Mouse (Mus musculus): ENCODE results near the gene Pold1. TPM values are rescaled to one million over a fixed set of nuclear protein-coding genes. Genes with fewer than 3 reads are reported as not detected.

Gene Pold1
- polyA plus RNA-seq, 1 experiment from 2014 or later: 9.4 TPM

- 96% methylated on average over 3 of the region's 3 CpGs for WGBS
- Histone ChIP-seq H3K27ac (ENCODE audit: low read depth, low read length) (no peak overlapping the region), H3K4me2 (ENCODE audit: low read depth, low read length) (no peak overlapping the region), H3K9me3 (ENCODE audit: control insufficient read depth, low read length) (no peaks in the 10 kb centered on the region), H3K36me3 (ENCODE audit: control insufficient read depth, insufficient read depth, low read length) (peaks cover 7% of the 10 kb centered on the region; the same call in 1 of the 2 replicates), H3K4me1 (ENCODE audit: control insufficient read depth, insufficient read depth, low read length) (peaks cover 6% of the 10 kb centered on the region), H3K4me3 (ENCODE audit: low read depth, low read length) (no peak overlapping the region), H3K9ac (replicated peaks; ENCODE audit: low read depth, low read length) (no peak overlapping the region), H3K27me3 (ENCODE audit: control insufficient read depth, insufficient read depth, low read length) (no peaks in the 10 kb centered on the region)
- no peak for ATAC-seq (ENCODE audit: low read depth)
These were observed 2.4 kb downstream of the Pold1 start for GRCm38 (mm10) chr7:44546274-44546673.

GRCm38 (mm10) chr7:44543071-44543470 is 5.6 kb downstream of the Pold1 start:
- no peak overlapping the region for H3K9ac ChIP-seq (replicated peaks; ENCODE audit: low read depth, low read length)
- peaks cover 6% of the 10 kb centered on the region for H3K4me1 ChIP-seq (ENCODE audit: control insufficient read depth, insufficient read depth, low read length)
- no peaks in the 10 kb centered on the region for H3K9me3 ChIP-seq (ENCODE audit: control insufficient read depth, low read length)
- H3K27ac ChIP-seq (ENCODE audit: low read depth, low read length): no peak overlapping the region
- ATAC-seq (ENCODE audit: low read depth): no peak
- H3K4me2 ChIP-seq (ENCODE audit: low read depth, low read length): no peak overlapping the region
- 0 out of 2 replicates have a peak, but pooled peaks cover 7% of the 10 kb centered on the region for H3K36me3 ChIP-seq (ENCODE audit: control insufficient read depth, insufficient read depth, low read length)
- 84% methylated on average over 12 of the region's 12 CpGs for WGBS
- H3K27me3 ChIP-seq (ENCODE audit: control insufficient read depth, insufficient read depth, low read length): no peaks in the 10 kb centered on the region
- H3K4me3 ChIP-seq (ENCODE audit: low read depth, low read length): no peak overlapping the region

- no peak overlapping the region for H3K9ac ChIP-seq (replicated peaks; ENCODE audit: low read depth, low read length)
- no peaks in the 10 kb centered on the region for H3K27me3 ChIP-seq (ENCODE audit: control insufficient read depth, insufficient read depth, low read length)
- peaks cover under 1% of the 10 kb centered on the region for H3K4me1 ChIP-seq (ENCODE audit: control insufficient read depth, insufficient read depth, low read length)
- ATAC-seq (ENCODE audit: low read depth): no peak
- 0 out of 2 replicates have a peak, but pooled peaks cover 7% of the 10 kb centered on the region for H3K36me3 ChIP-seq (ENCODE audit: control insufficient read depth, insufficient read depth, low read length)
- H3K4me2 ChIP-seq (ENCODE audit: low read depth, low read length): no peak overlapping the region
- H3K9me3 ChIP-seq (ENCODE audit: control insufficient read depth, low read length): no peaks in the 10 kb centered on the region
- H3K27ac ChIP-seq (ENCODE audit: low read depth, low read length): no peak overlapping the region
- 96% methylated on average over 11 of the region's 11 CpGs for WGBS
- H3K4me3 ChIP-seq (ENCODE audit: low read depth, low read length): no peak overlapping the region
These were observed 6.1 kb downstream of the Pold1 start for GRCm38 (mm10) chr7:44542555-44542954.

- Histone ChIP-seq H3K4me1 (ENCODE audit: control insufficient read depth, insufficient read depth, low read length) (no peaks in the 10 kb centered on the region), H3K27ac (ENCODE audit: low read depth, low read length) (no peak overlapping the region), H3K36me3 (ENCODE audit: control insufficient read depth, insufficient read depth, low read length) (0 out of 2 replicates have a peak, but pooled peaks cover 7% of the 10 kb centered on the region), H3K4me2 (ENCODE audit: low read depth, low read length) (no peak overlapping the region), H3K9ac (replicated peaks; ENCODE audit: low read depth, low read length) (no peak overlapping the region), H3K4me3 (ENCODE audit: low read depth, low read length) (no peak overlapping the region), H3K9me3 (ENCODE audit: control insufficient read depth, low read length) (no peaks in the 10 kb centered on the region), H3K27me3 (ENCODE audit: control insufficient read depth, insufficient read depth, low read length) (no peaks in the 10 kb centered on the region)
- WGBS: 93% methylated on average over 41 of the region's 41 CpGs
- ATAC-seq (ENCODE audit: low read depth): no peak
These were observed 9.7 kb downstream of the Pold1 start for GRCm38 (mm10) chr7:44538756-44539624.

GRCm38 (mm10) chr7:44537496-44537895 is 11.2 kb downstream of the Pold1 start:
- Histone ChIP-seq H3K9me3 (ENCODE audit: control insufficient read depth, low read length) (no peaks in the 10 kb centered on the region), H3K9ac (replicated peaks; ENCODE audit: low read depth, low read length) (no peak overlapping the region), H3K4me3 (ENCODE audit: low read depth, low read length) (no peak overlapping the region), H3K4me2 (ENCODE audit: low read depth, low read length) (no peak overlapping the region), H3K27me3 (ENCODE audit: control insufficient read depth, insufficient read depth, low read length) (no peaks in the 10 kb centered on the region), H3K27ac (ENCODE audit: low read depth, low read length) (no peak overlapping the region), H3K4me1 (ENCODE audit: control insufficient read depth, insufficient read depth, low read length) (no peaks in the 10 kb centered on the region), H3K36me3 (ENCODE audit: control insufficient read depth, insufficient read depth, low read length) (0 out of 2 replicates have a peak, but pooled peaks cover 7% of the 10 kb centered on the region)
- WGBS: 94% methylated on average over 13 of the region's 13 CpGs
- ATAC-seq (ENCODE audit: low read depth): no peak

- no peak overlapping the region for H3K4me2 ChIP-seq (ENCODE audit: low read depth, low read length)
- no peaks in the 10 kb centered on the region for H3K4me1 ChIP-seq (ENCODE audit: control insufficient read depth, insufficient read depth, low read length)
- no peak overlapping the region for H3K9ac ChIP-seq (replicated peaks; ENCODE audit: low read depth, low read length)
- WGBS: 87% methylated on average over 7 of the region's 7 CpGs
- H3K27me3 ChIP-seq (ENCODE audit: control insufficient read depth, insufficient read depth, low read length): no peaks in the 10 kb centered on the region
- H3K36me3 ChIP-seq (ENCODE audit: control insufficient read depth, insufficient read depth, low read length): 0 out of 2 replicates have a peak, but pooled peaks cover 7% of the 10 kb centered on the region
- no peak overlapping the region for H3K4me3 ChIP-seq (ENCODE audit: low read depth, low read length)
- H3K27ac ChIP-seq (ENCODE audit: low read depth, low read length): no peak overlapping the region
- no peaks in the 10 kb centered on the region for H3K9me3 ChIP-seq (ENCODE audit: control insufficient read depth, low read length)
- no peak for ATAC-seq (ENCODE audit: low read depth)
These were observed 11.6 kb downstream of the Pold1 start for GRCm38 (mm10) chr7:44537009-44537408.

- H3K9ac ChIP-seq (replicated peaks; ENCODE audit: low read depth, low read length): no peak overlapping the region
- no peak overlapping the region for H3K4me3 ChIP-seq (ENCODE audit: low read depth, low read length)
- no peaks in the 10 kb centered on the region for H3K9me3 ChIP-seq (ENCODE audit: control insufficient read depth, low read length)
- H3K4me2 ChIP-seq (ENCODE audit: low read depth, low read length): no peak overlapping the region
- no peaks in the 10 kb centered on the region for H3K4me1 ChIP-seq (ENCODE audit: control insufficient read depth, insufficient read depth, low read length)
- 88% methylated on average over 6 of the region's 6 CpGs for WGBS
- no peak for ATAC-seq (ENCODE audit: low read depth)
- H3K27me3 ChIP-seq (ENCODE audit: control insufficient read depth, insufficient read depth, low read length): no peaks in the 10 kb centered on the region
- H3K36me3 ChIP-seq (ENCODE audit: control insufficient read depth, insufficient read depth, low read length): 0 out of 2 replicates have a peak, but pooled peaks cover 7% of the 10 kb centered on the region
- no peak overlapping the region for H3K27ac ChIP-seq (ENCODE audit: low read depth, low read length)
These were observed 12.1 kb downstream of the Pold1 start for GRCm38 (mm10) chr7:44536590-44536968.

GRCm38 (mm10) chr7:44535657-44536589 is 12.7 kb downstream of the Pold1 start:
- WGBS: 95% methylated on average over 27 of the region's 27 CpGs

More at GRCm38 (mm10) chr7:44535657-44536589, 12.7 kb downstream of the Pold1 start:
- Histone ChIP-seq H3K27me3 (ENCODE audit: control insufficient read depth, insufficient read depth, low read length) (no peaks in the 10 kb centered on the region), H3K9me3 (ENCODE audit: control insufficient read depth, low read length) (no peaks in the 10 kb centered on the region), H3K4me2 (ENCODE audit: low read depth, low read length) (no peak overlapping the region), H3K27ac (ENCODE audit: low read depth, low read length) (no peak overlapping the region), H3K9ac (replicated peaks; ENCODE audit: low read depth, low read length) (no peak overlapping the region), H3K4me3 (ENCODE audit: low read depth, low read length) (no peak overlapping the region), H3K36me3 (ENCODE audit: control insufficient read depth, insufficient read depth, low read length) (0 out of 2 replicates have a peak, but pooled peaks cover 3% of the 10 kb centered on the region), H3K4me1 (ENCODE audit: control insufficient read depth, insufficient read depth, low read length) (no peaks in the 10 kb centered on the region)
- ATAC-seq (ENCODE audit: low read depth): no peak

All from neural tube, embryonic 14.5 days (tissue).